Mouse (Mus musculus) lung, postnatal 0 days (tissue): ENCODE data around the gene Camta1. TPM values are rescaled to one million over a fixed set of nuclear protein-coding genes. Genes with fewer than 3 reads are reported as not detected.

ENCODE experiments used
- ATAC-seq: fragments of 200-750 bp; cut with Nextera tagmentation; 2 replicates; pipeline ENCODE4 v1.8.0; 2017; ENCODE audit warnings: moderate library complexity
- DNase-seq: peaks from one replicate; pipeline ENCODE4 v3.0.0-alpha.2; 2016; ENCODE audit warnings: low spot score
- H3K27ac ChIP-seq: fragments of 300-500 bp; sonication (generic); 2 replicates; pipeline ENCODE4 v1.5.1; 2014; ENCODE audit warnings: antibody characterized with exemption, mild to moderate bottlenecking, low read length, mixed read lengths
- H3K27me3 ChIP-seq: fragments of 300-500 bp; sonication (generic); replicated peaks from 2 replicates; pipeline ENCODE4 v1.6.1; 2014; ENCODE audit warnings: low read length, mixed read lengths; ENCODE audit not compliant: insufficient read depth
- H3K36me3 ChIP-seq: fragments of 300-500 bp; sonication (generic); 2 replicates; pipeline ENCODE4 v1.6.1; 2014; ENCODE audit warnings: low read length, mixed read lengths; ENCODE audit not compliant: insufficient read depth
- H3K4me1 ChIP-seq: fragments of 300-500 bp; sonication (generic); 2 replicates; pipeline ENCODE4 v1.6.1; 2014; ENCODE audit warnings: antibody characterized with exemption, low read depth, low read length, mixed read lengths; ENCODE audit not compliant: insufficient read depth
- H3K4me2 ChIP-seq: fragments of 300-500 bp; sonication (generic); replicated peaks from 2 replicates; pipeline ENCODE4 v1.6.1; 2014; ENCODE audit warnings: low read depth, mild to moderate bottlenecking, low read length, moderate library complexity, mixed read lengths
- H3K4me3 ChIP-seq: fragments of 300-500 bp; sonication (generic); 2 replicates; pipeline ENCODE4 v1.5.1; 2014; ENCODE audit warnings: low read depth, low read length
- H3K9ac ChIP-seq: fragments of 300-500 bp; sonication (generic); replicated peaks from 2 replicates; pipeline ENCODE4 v1.6.1; 2014; ENCODE audit warnings: low read depth, mild to moderate bottlenecking
- H3K9me3 ChIP-seq: fragments of 300-500 bp; sonication (generic); 2 replicates; pipeline ENCODE4 v1.6.1; 2016; ENCODE audit warnings: low read length, mixed read lengths
- CTCF ChIP-seq: IDR thresholded peaks from 2 replicates; pipeline ENCODE4 v1.5.1; 2016; ENCODE audit warnings: antibody characterized with exemption, mild to moderate bottlenecking
- EP300 ChIP-seq: IDR thresholded peaks from 2 replicates; pipeline ENCODE4 v1.6.1; 2016; ENCODE audit warnings: antibody characterized with exemption, mild to moderate bottlenecking, control low read depth
- WGBS: fragments of 180-500 bp; shearing (Covaris S2); extraction: QIAGEN DNeasy Blood & Tissue Kit; methylation state at CpG from one replicate; pipeline ENCODE4 v1.1.7; 2014; 5-methylcytosine and 5-hydroxymethylcytosine counted together
- polyA plus RNA-seq: library from polyadenylated mRNA; unstranded; fragments of >200 nt; fragmentation: Nextera tagmentation; extraction: Ambion mirVana; gene quantifications from 2 replicates; pipeline ENCODE4 v1.2.1, GENCODE M21; 2015

Camta1 gene
- 79.1 and 86.4 TPM in 2 replicates for polyA plus RNA-seq

GRCm38 (mm10) chr4:151861806-151862739 lies at the start of gene Camta1:
Gene Camta1, minus strand, starts transcription at chr4:151861876.
- TF ChIP-seq EP300: peak; percentile 84
- no peak for TF ChIP-seq CTCF
- no peaks in the 10 kb centered on the region for H3K9me3 ChIP-seq

GRCm38 (mm10) chr4:151908809-151909208 lies 47.1 kb upstream of the Camta1 start:
- no peaks in the 10 kb centered on the region for H3K36me3 ChIP-seq
- no peak overlapping the region for H3K9ac ChIP-seq
- H3K4me2 ChIP-seq: no peak overlapping the region
- H3K27ac ChIP-seq: no peak overlapping the region
- no peaks in the 10 kb centered on the region for H3K9me3 ChIP-seq
- DNase-seq: no peak
- H3K4me1 ChIP-seq: no peaks in the 10 kb centered on the region; the same call in 1 of the 2 replicates
- H3K27me3 ChIP-seq: no peaks in the 10 kb centered on the region
- TF ChIP-seq CTCF: no peak
- no peak for TF ChIP-seq EP300
- H3K4me3 ChIP-seq: no peak overlapping the region
- WGBS: 71% methylated on average over 8 of the region's 8 CpGs
- ATAC-seq: no peak

More at GRCm38 (mm10) chr4:151861806-151862739, at the start of gene Camta1:
- peak within 1 kb of the TSS; percentile 75 for H3K9ac ChIP-seq
- peaks cover 3% of the 10 kb centered on the region; the same call in 1 of the 2 replicates for H3K4me1 ChIP-seq
- H3K27ac ChIP-seq: peak within 1 kb of the TSS; percentile 98
- WGBS: under 1% methylated on average over 72 of the region's 85 CpGs
- peak within 1 kb of the TSS; percentile 85 for H3K4me3 ChIP-seq
- ATAC-seq (peak; percentile 93), DNase-seq (peak; percentile 100)
- H3K27me3 ChIP-seq: no peaks in the 10 kb centered on the region
- H3K4me2 ChIP-seq: peak within 1 kb of the TSS; percentile 98
- H3K36me3 ChIP-seq: no peaks in the 10 kb centered on the region

DNA sequence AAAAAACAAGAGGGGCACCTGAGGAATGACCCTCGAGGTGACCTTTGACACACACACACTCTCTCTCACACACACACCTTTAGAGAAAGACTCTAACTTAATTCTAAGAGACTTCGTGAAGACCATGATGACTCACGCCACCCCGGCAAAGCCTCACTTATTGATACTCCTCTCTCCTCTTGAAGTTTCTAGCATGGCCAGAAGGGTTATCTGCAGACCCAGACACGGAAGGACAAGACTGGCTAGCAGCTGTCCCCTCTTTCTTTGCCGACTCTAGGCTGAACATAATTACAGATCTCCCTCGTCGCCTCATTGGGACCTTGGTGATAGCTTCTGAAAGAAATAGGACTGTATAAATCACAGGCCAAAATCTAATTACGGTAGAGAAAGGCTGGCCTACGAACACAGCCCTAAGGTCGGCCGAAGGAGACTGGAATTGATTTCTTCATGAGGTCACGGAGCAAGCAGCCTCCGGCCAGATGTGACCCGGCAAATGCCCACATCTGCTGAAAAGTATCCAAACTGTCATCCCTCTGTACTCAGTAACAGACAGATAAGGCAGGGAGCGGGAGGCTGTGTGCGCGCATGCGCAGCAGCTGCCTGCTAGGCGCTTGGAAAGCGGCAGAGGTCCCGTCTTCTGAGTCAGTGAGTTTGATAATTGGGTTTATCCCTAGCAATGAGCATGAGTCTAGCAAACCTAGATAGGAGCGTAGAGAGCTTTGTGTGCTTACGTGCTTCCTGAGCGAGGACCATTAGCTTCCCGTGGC lies 46.1 kb upstream of the Camta1 start:
- TF ChIP-seq EP300 (no peak), CTCF (no peak)
- Histone ChIP-seq H3K9ac (no peak overlapping the region), H3K27ac (no peak overlapping the region), H3K4me3 (no peak overlapping the region), H3K9me3 (no peaks in the 10 kb centered on the region), H3K27me3 (no peaks in the 10 kb centered on the region), H3K36me3 (no peaks in the 10 kb centered on the region), H3K4me1 (peaks cover 7% of the 10 kb centered on the region), H3K4me2 (no peak overlapping the region)
- no peak for ATAC-seq
- 61% methylated on average over 26 of the region's 26 CpGs for whole genome bisulfite sequencing
- no peak for DNase-seq

DNA sequence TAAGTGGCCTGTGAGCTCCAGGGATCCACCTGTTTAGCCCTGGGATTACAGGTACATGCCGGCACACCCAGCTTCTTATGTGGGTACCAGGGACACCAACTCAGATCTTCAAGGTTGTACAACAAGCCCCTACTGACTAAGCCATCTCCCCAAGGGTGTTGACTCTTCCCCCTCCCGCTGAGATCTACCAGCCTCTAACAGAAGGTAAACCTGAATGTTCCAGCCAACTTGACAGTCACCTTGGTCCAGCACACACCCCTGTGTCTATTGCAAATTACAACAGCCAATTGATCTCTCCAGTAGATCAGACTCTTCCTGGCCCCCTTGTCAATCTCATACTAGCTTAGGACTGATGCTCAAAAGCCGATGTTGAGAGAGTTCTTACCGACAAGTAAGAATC lies 43.9 kb upstream of the Camta1 start:
- no peak overlapping the region for H3K4me3 ChIP-seq
- H3K27ac ChIP-seq: no peak overlapping the region
- WGBS: 72% methylated on average over 4 of the region's 4 CpGs
- H3K9ac ChIP-seq: no peak overlapping the region
- H3K27me3 ChIP-seq: no peaks in the 10 kb centered on the region
- DNase-seq: no peak
- no peak for ATAC-seq
- H3K4me1 ChIP-seq: peaks cover 12% of the 10 kb centered on the region
- TF ChIP-seq EP300 (no peak), CTCF (no peak)
- H3K4me2 ChIP-seq: no peak overlapping the region
- no peaks in the 10 kb centered on the region for H3K9me3 ChIP-seq
- H3K36me3 ChIP-seq: no peaks in the 10 kb centered on the region

- Histone ChIP-seq H3K4me2 (no peak overlapping the region), H3K9ac (no peak overlapping the region), H3K27ac (no peak overlapping the region), H3K36me3 (no peaks in the 10 kb centered on the region), H3K4me1 (peaks cover 12% of the 10 kb centered on the region), H3K4me3 (no peak overlapping the region), H3K27me3 (no peaks in the 10 kb centered on the region), H3K9me3 (no peaks in the 10 kb centered on the region)
- WGBS: 20% methylated on average over 11 of the region's 11 CpGs
- DNase-seq (peak; percentile 67), ATAC-seq (peak; percentile 59)
- TF ChIP-seq EP300 (peak; percentile 64; the same call in 1 of the 2 replicates), CTCF (no peak)
Measured at GRCm38 (mm10) chr4:151904098-151904497, 42.4 kb upstream of the Camta1 start.

DNA sequence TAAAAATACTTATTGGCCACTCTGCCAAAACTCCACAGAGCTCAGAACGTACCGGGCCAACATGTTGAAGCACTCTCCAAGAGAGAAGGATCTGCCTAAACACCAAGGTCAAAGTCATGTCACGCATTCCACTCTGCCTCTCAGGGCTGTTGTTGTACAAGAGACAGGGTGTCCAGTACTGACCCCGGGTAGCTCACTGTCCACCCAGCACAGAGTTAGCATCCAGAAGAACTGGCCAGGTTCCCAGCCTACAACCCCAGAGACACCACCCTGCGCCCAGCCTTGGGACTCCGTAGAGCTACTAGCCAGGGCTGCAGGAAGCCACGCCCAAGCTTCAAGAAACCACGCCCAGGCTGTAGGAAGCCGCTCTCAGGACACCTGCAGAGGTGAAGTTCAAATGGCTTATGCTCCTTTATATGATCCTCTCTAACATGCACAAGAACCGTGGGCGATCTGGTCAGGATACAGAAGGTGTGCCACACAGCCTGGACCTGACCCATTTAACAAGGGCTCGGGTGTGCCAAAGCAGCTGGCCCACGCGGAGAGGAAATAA lies 41.1 kb upstream of the Camta1 start:
- H3K9ac ChIP-seq: no peak overlapping the region
- DNase-seq (peak; percentile 91), ATAC-seq (peak; percentile 86)
- H3K36me3 ChIP-seq: no peaks in the 10 kb centered on the region
- peaks cover 12% of the 10 kb centered on the region for H3K4me1 ChIP-seq
- 25% methylated on average over 14 of the region's 14 CpGs for WGBS
- no peaks in the 10 kb centered on the region for H3K9me3 ChIP-seq
- H3K4me3 ChIP-seq: no peak overlapping the region
- peak; percentile 89 for TF ChIP-seq EP300
- no peak for TF ChIP-seq CTCF
- peak overlapping the region; percentile 64; the same call in 1 of the 2 replicates for H3K27ac ChIP-seq
- peak overlapping the region; percentile 19; the same call in 1 of the 2 replicates for H3K4me2 ChIP-seq
- no peaks in the 10 kb centered on the region for H3K27me3 ChIP-seq
